In the genomic region with DNA sequence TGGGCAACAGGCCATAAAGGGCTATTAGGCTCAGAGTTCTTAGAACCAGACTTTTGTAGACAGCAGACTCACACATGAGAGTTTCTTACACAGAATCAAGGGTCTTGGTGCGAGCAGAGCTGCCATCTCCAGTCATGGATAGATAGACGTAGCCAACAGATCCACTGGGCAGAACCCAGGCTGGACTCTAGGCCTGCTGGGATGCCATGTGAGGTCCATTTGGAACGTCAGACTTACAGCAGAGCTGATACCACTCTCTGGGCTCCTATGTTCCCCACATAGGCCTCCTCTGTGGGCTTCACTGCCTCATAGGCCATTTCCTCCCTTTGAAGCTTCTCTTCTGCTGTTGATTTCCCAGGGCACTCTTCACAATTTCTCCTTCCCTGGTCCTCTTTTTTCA, we compare ENCODE assay signal across 19 mouse cellular contexts. TPM values are rescaled to one million over a fixed set of nuclear protein-coding genes. Genes with fewer than 3 reads are reported as not detected.
"Had no signal": no experiment of that assay in that cellular context is flagged by ENCODE, and none has a peak within 500 bp of the region (broad histone marks: within the 10 kb centered on the region; RNA-seq: fewer than 3 reads in every experiment).

No protein-coding gene starts in this region.

- H3K4me1 ChIP-seq: midbrain, embryonic 10.5 days; midbrain, embryonic 12.5 days; neural tube, embryonic 13.5 days; neural tube, embryonic 15.5 days had no signal

- H3K27ac ChIP-seq: midbrain, embryonic 10.5 days; midbrain, embryonic 12.5 days; neural tube, embryonic 13.5 days; neural tube, embryonic 15.5 days had no signal

- H3K27me3 ChIP-seq: midbrain, embryonic 12.5 days; neural tube, embryonic 13.5 days; neural tube, embryonic 15.5 days had no signal

- H3K9me3 ChIP-seq: neural tube, embryonic 15.5 days had no signal

- H3K36me3 ChIP-seq: midbrain, embryonic 10.5 days; midbrain, embryonic 12.5 days; neural tube, embryonic 13.5 days; neural tube, embryonic 15.5 days had no signal

- DNase-seq: lung, adult 18-20 months; lung, embryonic 14.5 days; lung, postnatal 10 days; lung, postnatal 4 days; midbrain, embryonic 14.5 days; retina, postnatal 1 day; right cerebral cortex, adult 18-20 months; right cerebral cortex, postnatal 25 days; right cerebral cortex, postnatal 4 days; spleen, adult 18-20 months; thymus, adult 2 months; thymus, postnatal 25 days; thymus, postnatal 4 days had no signal

- H3K4me3 ChIP-seq: midbrain, embryonic 10.5 days; midbrain, embryonic 12.5 days; myocyte; neural tube, embryonic 13.5 days; neural tube, embryonic 15.5 days had no signal

RNA-seq across cellular contexts. Expression of a gene that starts 27.7 kb away (rescaled TPM):
- total RNA-seq: megakaryocyte-erythroid progenitor cell, adult 5-6 weeks had no signal
